Mouse (Mus musculus) limb, embryonic 15.5 days (tissue): ENCODE measurements at regions not wholly inside any gene's neighbourhood (a gene's known extent, or its start where the extent isn't known, plus 50 kb on each side); places are given as distances from the start of the nearest gene placed in this dataset.
"Not testable (repeated sequence)": the region's sequence is repeated elsewhere in the genome, so short reads cannot be mapped to it uniquely, and the experiment has no call there.

ENCODE experiments used
- ATAC-seq: fragments of 200-750 bp; cut with Nextera tagmentation; 2 replicates; pipeline ENCODE4 v1.8.0; 2017; ENCODE audit warnings: low read depth, moderate TSS enrichment; ENCODE audit not compliant: insufficient number of reproducible peaks, low FRiP score, low TSS enrichment
- H3K27ac ChIP-seq: fragments of 300-500 bp; sonication (generic); 2 replicates; pipeline ENCODE4 v1.5.1; 2015; ENCODE audit warnings: moderate library complexity, mild to moderate bottlenecking, inconsistent platforms
- H3K27me3 ChIP-seq: fragments of 300-500 bp; sonication (generic); 2 replicates; pipeline ENCODE4 v1.6.1; 2015; ENCODE audit warnings: inconsistent platforms
- H3K36me3 ChIP-seq: fragments of 300-500 bp; sonication (generic); 2 replicates; pipeline ENCODE4 v1.6.1; 2015; ENCODE audit warnings: inconsistent platforms
- H3K4me1 ChIP-seq: fragments of 300-500 bp; sonication (generic); 2 replicates; pipeline ENCODE4 v1.6.1; 2015; ENCODE audit warnings: inconsistent platforms
- H3K4me2 ChIP-seq: fragments of 300-500 bp; sonication (generic); 2 replicates; pipeline ENCODE4 v1.6.1; 2015; ENCODE audit warnings: mild to moderate bottlenecking, inconsistent platforms
- H3K4me3 ChIP-seq: fragments of 300-500 bp; sonication (generic); 2 replicates; pipeline ENCODE4 v1.5.1; 2015; ENCODE audit warnings: mild to moderate bottlenecking, inconsistent platforms
- H3K9ac ChIP-seq: fragments of 300-500 bp; sonication (generic); 2 replicates; pipeline ENCODE4 v1.6.1; 2015; ENCODE audit warnings: inconsistent platforms
- H3K9me3 ChIP-seq: fragments of 300-500 bp; sonication (generic); 2 replicates; pipeline ENCODE4 v1.6.1; 2016; ENCODE audit warnings: inconsistent platforms
- WGBS: fragments of 180-500 bp; shearing (Covaris S2); methylation state at CpG from one replicate; pipeline ENCODE4 v1.1.7; 2015; 5-methylcytosine and 5-hydroxymethylcytosine counted together

DNA sequence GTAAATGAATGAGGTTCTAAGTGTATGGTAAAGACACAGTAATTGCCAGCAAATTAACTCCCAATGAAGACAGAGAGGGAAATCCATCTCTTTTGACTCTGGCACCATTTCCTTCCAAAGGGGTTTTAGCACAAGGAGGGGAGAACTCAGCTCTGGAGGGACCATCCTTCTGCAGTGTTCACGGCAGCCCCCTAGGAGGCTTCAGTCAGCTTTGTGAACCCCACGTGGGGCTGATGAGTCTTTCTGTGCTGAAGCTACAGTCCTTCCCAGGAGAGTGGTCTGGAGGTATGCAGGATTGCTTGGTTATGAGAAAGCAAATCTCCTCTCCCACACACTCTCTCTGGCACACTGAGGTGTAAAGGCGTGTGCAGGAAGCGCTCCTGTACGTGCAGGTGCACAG lies 280.7 kb downstream of the Setd4 start:
- H3K4me3 ChIP-seq, result no peak overlapping the region
- peaks cover 15% of the 10 kb centered on the region for H3K27me3 ChIP-seq
- H3K9ac ChIP-seq, result no peak overlapping the region
- 67% methylated on average over 5 of the region's 5 CpGs for WGBS
- H3K4me2 ChIP-seq, result no peak overlapping the region
- no peak overlapping the region for H3K27ac ChIP-seq
- no peaks in the 10 kb centered on the region for H3K9me3 ChIP-seq
- no peaks in the 10 kb centered on the region for H3K4me1 ChIP-seq
- no peak for ATAC-seq
- H3K36me3 ChIP-seq, result no peaks in the 10 kb centered on the region

DNA sequence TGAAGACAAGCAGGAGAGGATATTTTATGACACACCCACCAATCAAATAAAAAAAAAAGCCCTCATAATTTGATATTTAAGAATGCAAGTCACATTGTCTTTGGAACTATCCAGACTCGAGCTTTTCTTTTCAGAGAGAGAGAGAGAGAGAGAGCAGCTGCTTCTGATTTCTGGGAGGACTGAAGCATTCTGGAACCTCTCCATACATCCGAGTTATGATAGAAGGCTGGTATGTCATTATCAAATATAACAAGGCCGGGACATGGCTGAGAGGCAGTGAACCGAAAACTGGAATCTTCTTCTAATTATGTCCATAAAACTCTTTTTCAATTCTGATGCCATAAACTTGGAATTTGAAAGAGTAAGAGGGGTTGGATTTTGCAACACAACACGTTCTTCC lies 284.3 kb downstream of the Setd4 start:
- WGBS, result 38% methylated on average over 5 of the region's 5 CpGs

DNA sequence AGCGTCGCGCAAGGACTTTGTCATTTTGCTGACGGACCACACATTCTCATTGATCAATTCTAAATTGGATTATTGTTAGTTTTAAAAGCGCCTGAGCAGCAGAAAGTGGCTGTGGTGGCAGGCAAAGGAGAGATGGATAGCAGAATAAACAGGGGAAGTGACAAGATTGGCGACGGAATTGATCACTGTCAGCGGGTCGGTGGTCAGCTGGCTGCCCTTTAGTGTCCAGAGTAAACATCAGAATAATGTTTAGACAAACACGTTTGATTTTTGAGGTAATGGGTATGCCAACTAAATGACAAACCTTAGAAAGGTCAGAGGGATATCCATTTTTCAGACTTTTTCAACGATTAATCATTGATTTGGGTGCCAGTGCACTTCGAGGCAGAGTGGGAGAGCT lies 292.2 kb downstream of the Setd4 start:
- Histone ChIP-seq H3K4me3 (no peak overlapping the region), H3K9ac (no peak overlapping the region), H3K36me3 (no peaks in the 10 kb centered on the region), H3K4me2 (no peak overlapping the region), H3K4me1 (peaks cover 4% of the 10 kb centered on the region; the same call in 1 of the 2 replicates), H3K9me3 (no peaks in the 10 kb centered on the region), H3K27ac (no peak overlapping the region), H3K27me3 (peaks cover 4% of the 10 kb centered on the region; the same call in 1 of the 2 replicates)
- ATAC-seq, result no peak
- WGBS, result 87% methylated on average over 12 of the region's 12 CpGs

More for the DNA sequence above, 284.3 kb downstream of the Setd4 start:
- H3K9me3 ChIP-seq, result no peaks in the 10 kb centered on the region
- H3K36me3 ChIP-seq, result no peaks in the 10 kb centered on the region
- peaks cover 20% of the 10 kb centered on the region for H3K27me3 ChIP-seq
- H3K4me3 ChIP-seq, result no peak overlapping the region
- no peak overlapping the region for H3K27ac ChIP-seq
- no peak overlapping the region for H3K9ac ChIP-seq
- no peak for ATAC-seq
- no peaks in the 10 kb centered on the region for H3K4me1 ChIP-seq
- H3K4me2 ChIP-seq, result no peak overlapping the region

DNA sequence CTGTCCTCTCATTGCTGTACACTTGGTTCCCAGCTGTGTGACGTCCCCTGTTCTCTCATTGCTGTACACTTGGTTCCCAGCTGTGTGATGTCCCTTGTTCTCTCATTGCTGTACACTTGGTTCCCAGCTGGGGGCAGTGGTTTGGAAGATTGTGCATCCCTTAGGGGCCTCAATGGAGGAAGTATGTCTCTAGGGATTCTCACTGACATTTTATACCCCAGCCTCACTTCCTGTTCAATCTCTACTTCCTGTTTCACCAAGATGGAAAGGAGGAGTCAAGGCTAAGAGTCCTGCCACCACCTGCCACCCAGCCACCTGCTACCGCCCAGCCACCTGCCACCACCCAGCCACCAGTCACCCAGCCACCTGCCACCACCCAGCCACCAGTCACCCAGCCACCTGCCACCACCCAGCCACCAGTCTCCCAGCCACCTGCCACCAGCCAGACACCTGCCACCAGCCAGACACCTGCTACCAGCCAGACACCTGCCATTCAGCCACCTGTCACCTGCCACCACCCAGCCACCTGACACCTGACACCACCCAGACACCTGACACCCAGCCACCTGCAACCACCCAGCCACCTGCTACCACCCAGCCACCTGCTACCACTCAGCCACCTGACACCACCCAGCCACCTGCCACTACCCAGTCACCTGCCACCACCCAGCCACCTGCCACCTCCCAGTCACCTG lies 295.1 kb downstream of the Setd4 start:
- 75% methylated on average over 2 of the region's 2 CpGs for WGBS
- Histone ChIP-seq H3K27ac (no peak overlapping the region), H3K36me3 (no peaks in the 10 kb centered on the region), H3K27me3 (no peaks in the 10 kb centered on the region), H3K9me3 (no peaks in the 10 kb centered on the region), H3K4me2 (no peak overlapping the region), H3K4me1 (peaks cover 4% of the 10 kb centered on the region; the same call in 1 of the 2 replicates), H3K9ac (no peak overlapping the region), H3K4me3 (no peak overlapping the region)
- ATAC-seq, result no peak

DNA sequence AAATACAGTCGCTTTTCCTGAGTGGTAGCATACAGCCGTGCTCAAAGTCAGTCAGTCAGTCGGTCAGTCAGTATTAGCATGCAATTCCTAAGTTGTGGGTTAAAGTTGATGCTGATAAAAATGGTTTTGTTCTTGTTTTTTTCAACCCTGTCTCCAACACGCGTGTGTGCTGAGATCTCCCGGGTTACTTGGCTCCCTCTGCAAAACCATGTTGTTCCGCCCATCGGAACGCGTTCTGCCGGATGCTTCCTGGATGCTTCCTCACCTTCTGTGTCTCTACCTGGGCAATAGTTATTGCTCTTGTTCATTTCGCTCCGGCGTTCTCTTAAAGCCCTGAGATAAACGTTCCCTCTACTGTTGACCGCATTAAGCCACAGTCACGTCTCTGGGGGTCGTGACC lies 296.9 kb downstream of the Setd4 start:
- Histone ChIP-seq H3K4me3 (no peak overlapping the region), H3K4me2 (no peak overlapping the region), H3K9me3 (no peaks in the 10 kb centered on the region), H3K4me1 (peaks cover 3% of the 10 kb centered on the region; the same call in 1 of the 2 replicates), H3K27ac (no peak overlapping the region), H3K36me3 (no peaks in the 10 kb centered on the region), H3K9ac (no peak overlapping the region), H3K27me3 (no peaks in the 10 kb centered on the region)
- no peak for ATAC-seq
- 91% methylated on average over 18 of the region's 18 CpGs for WGBS

DNA sequence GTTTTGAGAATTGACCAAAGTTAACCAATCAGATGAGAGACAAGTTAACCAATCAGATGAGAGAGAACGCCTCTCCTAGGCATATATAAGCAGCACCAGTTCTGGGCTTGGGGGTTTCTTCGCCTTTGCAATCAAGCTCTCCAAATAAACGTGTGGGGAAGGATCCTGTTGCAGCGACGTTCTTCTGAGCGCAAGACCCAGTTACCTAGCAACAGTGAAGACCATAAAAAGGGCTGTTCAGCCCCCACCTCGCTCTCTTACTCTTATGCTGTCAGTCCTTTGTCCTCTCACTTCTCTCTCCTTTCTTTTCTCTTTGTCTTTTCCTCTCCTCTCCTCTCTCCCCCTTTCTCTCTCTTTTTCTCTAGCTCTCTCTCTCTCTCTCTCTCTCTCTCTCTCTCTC lies 297.7 kb downstream of the Setd4 start:
- not testable (repeated sequence) for H3K9ac ChIP-seq, H3K4me1 ChIP-seq, H3K36me3 ChIP-seq, H3K4me2 ChIP-seq, H3K9me3 ChIP-seq, H3K4me3 ChIP-seq, H3K27me3 ChIP-seq, H3K27ac ChIP-seq, ATAC-seq
- WGBS, result 49% methylated on average over 7 of the region's 7 CpGs

DNA sequence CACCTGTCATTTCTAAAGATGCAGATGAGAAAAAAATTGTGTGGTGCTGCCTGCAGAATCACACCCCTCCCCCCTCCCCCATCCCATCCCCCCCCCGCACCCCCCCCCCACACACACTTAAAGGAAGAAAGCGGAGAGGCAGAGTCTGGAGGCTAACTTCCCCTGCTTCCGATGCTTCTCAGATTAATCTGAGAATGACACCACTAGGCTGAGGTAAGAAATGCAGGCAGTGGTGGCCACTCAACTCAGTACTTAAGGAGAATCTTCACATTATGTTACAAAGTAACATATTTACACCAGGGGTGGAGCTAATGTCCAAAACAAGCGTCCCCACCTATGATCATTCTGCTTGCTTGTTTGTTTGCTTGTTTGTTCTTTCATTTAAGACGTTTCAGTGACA lies 309.4 kb downstream of the Setd4 start:
- no peak overlapping the region for H3K4me3 ChIP-seq
- no peak for ATAC-seq
- H3K36me3 ChIP-seq, result no peaks in the 10 kb centered on the region
- 45% methylated on average over 4 of the region's 5 CpGs for WGBS
- H3K27ac ChIP-seq, result no peak overlapping the region
- no peaks in the 10 kb centered on the region for H3K9me3 ChIP-seq
- no peak overlapping the region for H3K4me2 ChIP-seq
- peaks cover 15% of the 10 kb centered on the region for H3K27me3 ChIP-seq
- no peak overlapping the region for H3K9ac ChIP-seq
- H3K4me1 ChIP-seq, result peaks cover 8% of the 10 kb centered on the region; the same call in 1 of the 2 replicates

DNA sequence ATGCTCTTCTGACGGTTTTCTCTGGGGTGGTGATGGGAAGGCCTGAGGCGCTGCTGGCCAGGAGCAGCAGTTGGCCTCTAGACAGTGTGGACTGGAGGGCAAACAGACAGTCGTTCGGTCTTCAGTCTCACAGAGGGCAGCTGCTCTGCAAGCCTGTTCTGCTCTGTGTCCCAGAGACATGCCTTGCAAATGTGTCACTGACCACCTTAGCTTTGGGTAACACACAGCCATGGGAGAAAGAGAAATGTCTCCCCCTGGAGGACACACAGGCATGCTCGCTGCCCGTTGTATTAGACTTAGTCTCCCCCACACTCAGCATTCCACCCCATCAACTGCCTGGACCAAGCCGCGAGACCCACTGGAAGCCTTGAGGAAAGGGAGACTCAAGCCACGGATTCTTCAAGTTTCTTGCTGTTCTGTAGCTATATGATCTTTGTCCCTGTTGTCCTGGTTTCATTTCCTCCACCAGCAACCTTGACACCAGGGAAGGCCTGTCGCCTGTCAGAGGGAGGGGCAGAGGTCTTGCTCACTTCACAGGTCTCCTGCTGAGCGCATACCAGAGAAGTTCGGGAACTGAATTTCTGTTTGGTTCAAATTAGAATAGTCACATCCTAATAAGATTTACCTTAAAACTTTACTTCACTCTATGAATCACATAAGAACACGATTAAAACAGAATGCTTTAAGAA lies 310.8 kb downstream of the Setd4 start:
- 24% methylated on average over 13 of the region's 13 CpGs for WGBS
- no peaks in the 10 kb centered on the region for H3K9me3 ChIP-seq
- peak; percentile 52; the same call in 1 of the 2 replicates for ATAC-seq
- H3K4me2 ChIP-seq, result no peak overlapping the region
- no peaks in the 10 kb centered on the region for H3K36me3 ChIP-seq
- peaks cover 8% of the 10 kb centered on the region; the same call in 1 of the 2 replicates for H3K4me1 ChIP-seq
- no peak overlapping the region for H3K27ac ChIP-seq
- H3K9ac ChIP-seq, result no peak overlapping the region
- H3K4me3 ChIP-seq, result no peak overlapping the region
- peaks cover 15% of the 10 kb centered on the region for H3K27me3 ChIP-seq

DNA sequence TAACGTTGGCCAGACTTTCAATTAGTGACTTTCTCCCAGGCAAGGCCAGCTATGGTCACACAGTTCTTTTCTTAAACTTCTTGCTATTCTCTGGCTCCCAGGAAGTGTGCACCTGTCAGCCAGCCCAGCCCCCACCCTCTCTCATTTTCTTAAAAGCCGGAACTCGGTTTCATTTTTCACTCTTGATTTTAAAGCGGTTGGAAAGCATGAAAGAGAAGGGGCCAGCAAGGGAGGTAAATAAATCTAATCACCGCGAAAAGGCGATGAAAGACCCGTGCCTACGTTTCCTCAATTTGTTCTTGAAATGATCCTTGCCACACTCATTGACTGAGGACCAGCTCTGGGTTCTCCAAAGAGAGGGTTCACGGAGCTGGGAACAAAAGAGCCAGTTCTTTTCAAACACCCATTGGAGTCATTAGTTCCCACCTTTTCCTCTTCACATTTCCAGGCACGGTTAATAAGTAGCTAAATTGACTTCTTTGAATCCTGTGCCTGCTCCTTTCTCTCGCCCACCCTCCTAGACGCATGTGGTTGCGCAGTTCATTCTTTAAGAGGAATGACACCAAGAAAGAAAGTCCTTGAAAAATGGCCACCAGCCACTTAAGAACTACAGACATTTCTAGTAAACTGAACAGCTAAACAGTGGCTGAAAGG lies 311.6 kb downstream of the Setd4 start:
- peaks cover 15% of the 10 kb centered on the region for H3K27me3 ChIP-seq
- no peak overlapping the region for H3K9ac ChIP-seq
- H3K4me2 ChIP-seq, result no peak overlapping the region
- WGBS, result 32% methylated on average over 14 of the region's 14 CpGs
- H3K36me3 ChIP-seq, result no peaks in the 10 kb centered on the region
- peaks cover 8% of the 10 kb centered on the region; the same call in 1 of the 2 replicates for H3K4me1 ChIP-seq
- no peaks in the 10 kb centered on the region for H3K9me3 ChIP-seq
- no peak for ATAC-seq
- no peak overlapping the region for H3K4me3 ChIP-seq
- H3K27ac ChIP-seq, result no peak overlapping the region

DNA sequence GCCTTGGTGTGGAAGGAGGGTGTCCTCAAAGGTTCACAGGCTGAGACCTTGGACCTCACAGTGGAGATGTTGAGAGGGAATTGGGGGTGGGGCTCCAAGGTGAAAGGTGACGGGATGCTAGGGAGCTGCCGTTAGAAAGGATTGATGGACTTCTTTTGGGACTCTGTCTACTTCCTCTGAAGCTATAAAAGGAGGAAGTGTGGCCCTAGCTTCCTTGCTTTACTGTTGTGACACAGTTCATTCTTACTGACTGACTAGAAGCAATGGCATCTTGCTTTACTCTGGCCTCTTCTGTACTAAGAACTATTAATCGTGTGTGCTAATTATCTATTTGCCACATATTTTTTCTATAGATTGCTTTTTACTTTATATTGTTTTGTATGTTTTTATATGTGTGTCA lies 315.8 kb downstream of the Setd4 start:
- H3K4me1 ChIP-seq, result 0 out of 2 replicates have a peak, but pooled peaks cover 6% of the 10 kb centered on the region
- no peaks in the 10 kb centered on the region for H3K36me3 ChIP-seq
- ATAC-seq, result no peak
- no peak overlapping the region for H3K4me2 ChIP-seq
- WGBS, result 73% methylated on average over 3 of the region's 3 CpGs
- no peaks in the 10 kb centered on the region for H3K9me3 ChIP-seq
- H3K27me3 ChIP-seq, result peaks cover 9% of the 10 kb centered on the region; the same call in 1 of the 2 replicates
- no peak overlapping the region for H3K4me3 ChIP-seq
- no peak overlapping the region for H3K27ac ChIP-seq
- H3K9ac ChIP-seq, result no peak overlapping the region

DNA sequence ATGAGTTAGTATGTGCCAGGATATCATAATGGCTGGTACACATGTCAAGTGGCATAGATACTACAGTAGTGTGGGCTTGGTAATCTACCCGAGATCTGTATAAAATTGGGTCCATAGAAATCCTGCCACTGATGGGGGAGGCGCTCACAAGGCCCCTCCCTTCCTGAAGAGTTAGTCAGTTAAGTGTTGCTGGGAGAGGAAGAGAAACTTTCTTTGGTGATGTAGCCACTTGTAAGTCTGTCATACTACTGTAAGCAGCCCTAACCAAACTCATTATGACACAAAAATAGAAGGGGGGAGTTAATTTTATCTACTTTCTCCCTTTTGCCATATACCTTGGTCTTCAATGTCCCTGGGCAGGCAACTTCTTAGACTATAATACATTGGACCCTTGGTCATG lies 316.3 kb downstream of the Setd4 start:
- 85% methylated on average over 2 of the region's 2 CpGs for WGBS
- no peak overlapping the region for H3K9ac ChIP-seq
- H3K4me2 ChIP-seq, result no peak overlapping the region
- H3K27ac ChIP-seq, result no peak overlapping the region
- H3K4me3 ChIP-seq, result no peak overlapping the region
- 0 out of 2 replicates have a peak, but pooled peaks cover 3% of the 10 kb centered on the region for H3K4me1 ChIP-seq
- H3K36me3 ChIP-seq, result no peaks in the 10 kb centered on the region
- peaks cover 7% of the 10 kb centered on the region; the same call in 1 of the 2 replicates for H3K27me3 ChIP-seq
- ATAC-seq, result no peak
- H3K9me3 ChIP-seq, result no peaks in the 10 kb centered on the region

DNA sequence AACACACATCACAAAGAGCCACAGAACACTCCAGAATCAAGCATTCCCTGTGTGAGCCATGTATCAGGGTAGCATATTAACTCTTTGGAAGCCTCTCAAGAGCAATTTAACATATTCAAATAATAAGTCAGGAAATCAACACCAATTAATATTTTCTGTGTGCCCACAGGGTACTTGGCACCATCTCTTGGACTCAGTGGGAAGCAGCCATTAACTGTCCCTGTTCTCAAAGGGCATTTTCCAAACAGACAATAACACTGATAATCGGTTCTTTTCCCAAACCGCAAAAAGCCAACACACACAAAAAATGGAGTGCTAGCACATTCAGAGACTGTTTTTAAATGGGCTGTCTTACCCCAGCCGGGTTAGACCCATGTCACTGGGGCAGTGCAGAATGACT lies 317.0 kb downstream of the Setd4 start:
- no peaks in the 10 kb centered on the region for H3K9me3 ChIP-seq
- H3K36me3 ChIP-seq, result no peaks in the 10 kb centered on the region
- no peak for ATAC-seq

More for the DNA sequence above, 317.0 kb downstream of the Setd4 start:
- no peak overlapping the region for H3K9ac ChIP-seq
- 77% methylated on average over 3 of the region's 3 CpGs for WGBS
- H3K27ac ChIP-seq, result no peak overlapping the region
- H3K4me2 ChIP-seq, result no peak overlapping the region
- H3K4me3 ChIP-seq, result no peak overlapping the region
- no peaks in the 10 kb centered on the region for H3K4me1 ChIP-seq
- peaks cover 4% of the 10 kb centered on the region; the same call in 1 of the 2 replicates for H3K27me3 ChIP-seq
